Mouse (Mus musculus): ENCODE data around the gene Ascc2. TPM values are rescaled to one million over a fixed set of nuclear protein-coding genes. Genes with fewer than 3 reads are reported as not detected.

The Ascc2 gene
- polyA plus RNA-seq, 1 experiment from 2014 or later, result 18.4 TPM

DNA sequence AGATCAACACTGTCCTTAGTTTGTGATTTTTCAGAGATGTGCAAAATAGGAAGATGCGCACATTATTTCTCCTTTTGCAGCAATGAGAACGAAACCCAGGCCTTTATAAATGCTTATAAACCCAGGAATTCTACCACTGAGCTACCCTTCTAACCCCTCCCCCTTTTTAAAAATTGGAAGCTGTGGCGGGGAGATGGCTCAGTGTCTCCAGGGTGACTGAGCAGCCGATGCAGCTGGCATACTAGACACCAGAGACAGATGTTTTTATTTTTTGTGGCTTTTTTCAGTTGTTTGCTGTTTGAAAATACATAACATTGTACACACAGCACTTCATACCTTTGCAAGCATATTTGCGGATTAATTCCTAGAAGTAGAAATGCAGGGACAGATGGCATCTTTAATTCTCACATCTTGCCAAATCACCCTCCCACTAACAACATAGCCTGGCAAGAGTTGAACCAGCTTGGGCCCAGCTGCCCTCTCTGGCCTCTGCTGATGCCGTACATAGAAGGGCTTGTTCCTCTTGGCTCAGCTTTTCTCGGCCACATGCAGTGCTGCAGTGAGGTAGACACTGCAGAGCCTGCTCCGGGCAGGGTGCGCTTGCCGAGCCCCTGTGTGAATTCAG, 24.4 kb downstream of the Ascc2 start:
- H3K36me3 ChIP-seq (replicated peaks), result peaks cover 43% of the 10 kb centered on the region
- no peak overlapping the region for H3K4me2 ChIP-seq
- WGBS (ENCODE audit: insufficient replicate concordance), result 87% methylated on average over 10 of the region's 10 CpGs
- H3K27me3 ChIP-seq, result no peaks in the 10 kb centered on the region
- no peak overlapping the region for H3K9ac ChIP-seq
- peaks cover 32% of the 10 kb centered on the region for H3K4me1 ChIP-seq (replicated peaks)
- no peaks in the 10 kb centered on the region for H3K9me3 ChIP-seq (replicated peaks)
- no peak for ATAC-seq (ENCODE audit: insufficient read depth)
- H3K27ac ChIP-seq (replicated peaks), result peak overlapping the region; percentile 77
- no peak overlapping the region for H3K4me3 ChIP-seq (replicated peaks)

DNA sequence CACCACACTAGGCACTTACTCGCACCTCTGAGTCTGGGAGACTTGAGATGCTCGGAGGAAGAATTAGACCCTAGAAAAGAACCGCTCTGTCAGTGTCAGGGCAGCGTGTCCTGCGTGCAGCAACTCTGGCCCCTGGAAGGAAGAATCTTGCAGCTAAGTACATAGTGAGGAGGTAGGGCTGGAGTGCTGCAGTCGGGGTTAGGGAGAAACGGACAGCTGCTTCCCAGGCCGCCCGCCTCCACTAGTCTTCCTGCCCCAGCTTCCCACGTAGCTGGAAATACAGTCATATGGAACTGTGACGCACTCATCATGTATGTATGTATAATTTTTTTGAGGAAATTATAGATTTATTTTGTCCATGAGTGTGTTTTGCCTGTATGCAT, 24.9 kb downstream of the Ascc2 start:
- H3K27ac ChIP-seq (replicated peaks), result no peak overlapping the region
- ATAC-seq (ENCODE audit: insufficient read depth), result no peak

DNA sequence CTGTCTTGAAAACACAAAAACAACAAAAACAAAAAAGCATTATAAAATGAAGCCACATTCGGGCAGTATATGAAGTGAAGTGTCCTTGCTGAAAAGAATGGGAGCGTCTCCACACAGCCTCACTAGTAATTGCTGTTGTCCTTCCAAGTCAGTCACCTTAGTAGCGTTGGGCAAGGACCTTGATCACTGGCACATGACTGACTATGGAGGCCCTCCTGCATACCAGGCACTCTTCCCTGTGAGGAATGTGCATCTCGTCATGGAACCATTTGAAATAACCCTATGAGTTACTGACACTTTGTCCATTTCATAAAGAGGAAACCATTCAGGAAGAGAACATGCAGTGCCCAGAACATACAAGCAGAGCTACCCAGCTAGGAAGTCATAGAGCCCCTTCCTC, 34.2 kb downstream of the Ascc2 start:
- no peak for ATAC-seq (ENCODE audit: insufficient read depth)
- Histone ChIP-seq H3K27me3 (no peaks in the 10 kb centered on the region), H3K4me2 (no peak overlapping the region), H3K9me3 (replicated peaks) (no peaks in the 10 kb centered on the region), H3K4me1 (replicated peaks) (peaks cover 26% of the 10 kb centered on the region), H3K36me3 (replicated peaks) (peaks cover 65% of the 10 kb centered on the region), H3K4me3 (replicated peaks) (no peak overlapping the region), H3K9ac (no peak overlapping the region), H3K27ac (replicated peaks) (no peak overlapping the region)
- 78% methylated on average over 4 of the region's 4 CpGs for WGBS (ENCODE audit: insufficient replicate concordance)

More for the DNA sequence above, 24.9 kb downstream of the Ascc2 start:
- Histone ChIP-seq H3K9ac (no peak overlapping the region), H3K4me1 (replicated peaks) (peaks cover 32% of the 10 kb centered on the region), H3K27me3 (no peaks in the 10 kb centered on the region), H3K9me3 (replicated peaks) (no peaks in the 10 kb centered on the region), H3K4me2 (no peak overlapping the region), H3K4me3 (replicated peaks) (no peak overlapping the region), H3K36me3 (replicated peaks) (peaks cover 46% of the 10 kb centered on the region)
- WGBS (ENCODE audit: insufficient replicate concordance), result 92% methylated on average over 11 of the region's 11 CpGs

DNA sequence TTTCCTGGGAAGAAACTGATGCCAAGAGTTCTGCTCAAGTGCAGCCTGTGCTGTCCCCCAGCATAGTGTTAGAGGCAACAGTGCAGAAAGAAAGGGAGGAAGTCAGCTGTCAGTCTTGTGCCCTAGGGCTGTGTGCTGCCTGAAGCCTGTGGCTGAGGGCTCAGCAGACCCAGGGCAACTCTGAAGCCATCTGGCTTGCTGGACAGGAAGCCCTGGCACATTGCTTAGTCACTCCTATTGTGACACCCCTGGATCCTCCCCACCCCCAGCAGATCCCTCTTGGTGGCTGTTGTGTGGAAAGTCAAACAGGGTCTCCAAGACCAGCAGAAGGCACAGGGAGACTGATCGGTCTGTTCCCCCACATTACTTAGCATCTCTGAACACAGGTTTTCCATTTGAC, 37.0 kb downstream of the Ascc2 start:
- no peaks in the 10 kb centered on the region for H3K9me3 ChIP-seq (replicated peaks)
- H3K36me3 ChIP-seq (replicated peaks), result peaks cover 50% of the 10 kb centered on the region
- H3K4me1 ChIP-seq (replicated peaks), result peaks cover 42% of the 10 kb centered on the region
- peak overlapping the region; percentile 39; the same call in 1 of the 2 replicates for H3K27ac ChIP-seq (replicated peaks)
- no peaks in the 10 kb centered on the region for H3K27me3 ChIP-seq
- 74% methylated on average over 1 of the region's 1 CpGs for WGBS (ENCODE audit: insufficient replicate concordance)
- no peak for ATAC-seq (ENCODE audit: insufficient read depth)
- no peak overlapping the region for H3K9ac ChIP-seq
- H3K4me2 ChIP-seq, result no peak overlapping the region
- H3K4me3 ChIP-seq (replicated peaks), result no peak overlapping the region

DNA sequence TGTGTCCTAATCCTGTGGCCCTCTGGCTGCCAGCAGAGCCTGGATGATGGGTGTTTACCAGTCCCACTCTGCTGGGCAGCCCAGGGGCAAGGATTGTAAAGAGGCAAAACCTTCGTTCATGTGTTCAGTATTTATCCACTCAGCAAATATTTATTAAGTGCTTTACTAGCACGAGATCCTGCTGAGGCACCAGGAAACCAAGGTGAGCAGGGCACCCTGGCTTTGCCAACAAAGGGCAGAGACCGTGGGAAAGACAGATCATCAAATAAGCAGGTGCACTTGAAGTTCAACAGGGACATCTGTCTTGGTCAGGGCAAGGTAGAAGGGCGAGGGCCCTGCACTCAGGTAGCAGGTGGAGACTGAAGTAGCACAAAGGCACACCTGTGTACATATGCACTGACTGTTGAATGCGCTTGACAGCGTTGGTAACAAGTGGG, 37.6 kb downstream of the Ascc2 start:
- peaks cover 55% of the 10 kb centered on the region for H3K36me3 ChIP-seq (replicated peaks)
- H3K27ac ChIP-seq (replicated peaks), result peak overlapping the region; percentile 39; the same call in 1 of the 2 replicates
- H3K27me3 ChIP-seq, result no peaks in the 10 kb centered on the region
- H3K9me3 ChIP-seq (replicated peaks), result no peaks in the 10 kb centered on the region
- H3K4me3 ChIP-seq (replicated peaks), result no peak overlapping the region
- no peak overlapping the region for H3K4me2 ChIP-seq
- 75% methylated on average over 6 of the region's 6 CpGs for WGBS (ENCODE audit: insufficient replicate concordance)
- peaks cover 42% of the 10 kb centered on the region for H3K4me1 ChIP-seq (replicated peaks)
- ATAC-seq (ENCODE audit: insufficient read depth), result no peak
- no peak overlapping the region for H3K9ac ChIP-seq

DNA sequence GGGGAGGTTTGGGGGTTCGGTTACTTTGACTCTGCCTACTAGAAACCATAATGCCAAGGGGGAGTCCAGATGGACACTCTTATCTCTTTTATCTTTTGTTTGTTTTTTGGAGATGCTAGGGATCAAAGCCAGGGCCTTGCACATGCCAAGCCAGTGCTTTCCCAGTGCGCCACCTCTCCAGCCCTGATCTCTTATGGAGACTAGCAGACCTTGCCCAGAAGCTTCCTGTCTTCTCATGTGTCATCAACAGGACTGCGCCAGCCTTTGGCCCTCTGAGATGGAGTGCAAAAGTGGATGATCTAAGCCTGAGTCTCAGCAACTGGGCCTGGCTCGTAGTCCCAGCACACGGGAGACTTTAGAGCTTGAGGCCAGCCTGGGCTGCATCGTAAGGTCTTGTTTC, 38.1 kb downstream of the Ascc2 start:
- Histone ChIP-seq H3K4me3 (replicated peaks) (no peak overlapping the region), H3K9ac (no peak overlapping the region), H3K27me3 (no peaks in the 10 kb centered on the region), H3K27ac (replicated peaks) (peak overlapping the region; percentile 1; the same call in 1 of the 2 replicates), H3K4me2 (no peak overlapping the region), H3K36me3 (replicated peaks) (peaks cover 60% of the 10 kb centered on the region), H3K4me1 (replicated peaks) (peaks cover 42% of the 10 kb centered on the region), H3K9me3 (replicated peaks) (no peaks in the 10 kb centered on the region)
- 87% methylated on average over 6 of the region's 6 CpGs for WGBS (ENCODE audit: insufficient replicate concordance)
- ATAC-seq (ENCODE audit: insufficient read depth), result no peak

DNA sequence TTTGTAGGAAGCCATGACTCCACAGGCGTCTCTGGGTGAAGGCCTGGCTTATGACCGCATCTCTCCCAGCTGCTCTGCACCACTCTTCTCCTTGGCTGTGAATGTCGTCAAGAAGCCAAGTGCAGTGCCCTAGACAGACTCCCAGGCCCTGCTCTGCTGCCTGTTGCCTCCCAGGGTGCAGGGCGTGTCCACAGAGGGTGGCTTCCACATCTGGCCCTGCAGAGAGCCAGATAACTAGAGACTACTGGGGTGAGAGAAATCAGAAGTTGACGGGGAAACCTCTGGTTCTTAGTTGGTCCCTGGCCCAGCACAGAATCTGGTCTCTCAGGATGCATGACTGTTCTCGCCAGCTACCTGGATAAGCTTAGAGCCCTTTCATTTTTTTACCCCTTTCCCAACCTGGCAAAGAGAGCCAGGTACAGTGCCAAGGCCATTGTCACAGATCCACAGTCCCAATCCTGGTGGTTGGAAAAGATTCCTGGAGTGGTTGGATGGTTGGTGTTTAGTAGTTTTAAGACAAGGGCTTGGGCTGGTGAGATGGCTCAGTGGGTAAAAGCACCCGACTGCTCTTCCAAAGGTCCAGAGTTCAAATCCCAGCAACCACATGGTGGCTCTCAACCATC, 39.8 kb downstream of the Ascc2 start:
- no peak overlapping the region for H3K4me3 ChIP-seq (replicated peaks)
- H3K9ac ChIP-seq, result peak overlapping the region; percentile 47; the same call in 1 of the 2 replicates
- peak; percentile 100 for ATAC-seq (ENCODE audit: insufficient read depth)
- peaks cover 71% of the 10 kb centered on the region for H3K36me3 ChIP-seq (replicated peaks)
- 25% methylated on average over 7 of the region's 7 CpGs for WGBS (ENCODE audit: insufficient replicate concordance)
- peaks cover 42% of the 10 kb centered on the region for H3K4me1 ChIP-seq (replicated peaks)
- H3K27me3 ChIP-seq, result no peaks in the 10 kb centered on the region
- peak overlapping the region; percentile 58 for H3K4me2 ChIP-seq
- no peaks in the 10 kb centered on the region for H3K9me3 ChIP-seq (replicated peaks)
- H3K27ac ChIP-seq (replicated peaks), result peak overlapping the region; percentile 90

DNA sequence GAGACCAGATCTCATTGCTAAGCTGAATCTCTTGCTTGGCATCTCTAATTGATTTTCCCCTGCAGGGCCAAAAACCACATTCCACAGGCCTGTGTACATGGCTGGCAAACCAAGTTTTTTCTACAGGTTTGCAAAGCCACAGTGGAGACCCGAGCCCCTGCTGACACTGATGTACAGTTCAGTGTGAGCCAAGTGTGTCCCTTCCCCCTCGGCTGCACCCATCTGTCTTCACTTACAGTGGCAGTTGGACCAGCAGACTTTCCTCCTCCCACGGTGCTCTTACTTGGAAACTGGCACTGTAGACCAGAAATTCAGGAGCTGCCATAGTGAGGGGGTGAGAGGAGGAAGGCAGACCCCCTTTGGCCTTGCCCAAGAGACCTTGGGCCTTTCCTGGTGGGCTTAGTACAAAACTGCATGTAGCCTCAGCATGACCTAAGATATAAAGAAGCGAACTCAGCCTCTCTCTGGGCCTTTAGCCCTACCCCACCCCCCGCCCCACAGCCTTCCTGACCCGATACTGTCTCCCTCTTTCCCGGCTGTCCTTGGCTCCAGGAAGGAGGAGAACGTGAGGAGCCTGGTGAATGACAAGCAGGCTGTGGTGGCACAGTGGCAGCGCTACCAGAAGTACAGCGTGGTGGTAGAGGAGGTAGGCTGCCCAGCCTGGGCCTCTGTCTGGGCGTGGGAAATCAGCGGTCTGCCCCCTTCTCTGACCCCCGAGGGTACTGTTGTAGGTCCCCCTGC, 41.3 kb downstream of the Ascc2 start:
- Histone ChIP-seq H3K9me3 (replicated peaks) (no peaks in the 10 kb centered on the region), H3K4me3 (replicated peaks) (no peak overlapping the region), H3K36me3 (replicated peaks) (peaks cover 70% of the 10 kb centered on the region), H3K9ac (no peak overlapping the region), H3K27ac (replicated peaks) (0 out of 2 replicates have a peak overlapping the region, but pooled peaks have one; percentile 90), H3K4me2 (no peak overlapping the region), H3K4me1 (replicated peaks) (peaks cover 42% of the 10 kb centered on the region), H3K27me3 (no peaks in the 10 kb centered on the region)
- no peak for ATAC-seq (ENCODE audit: insufficient read depth)
- WGBS (ENCODE audit: insufficient replicate concordance), result 78% methylated on average over 13 of the region's 13 CpGs

DNA sequence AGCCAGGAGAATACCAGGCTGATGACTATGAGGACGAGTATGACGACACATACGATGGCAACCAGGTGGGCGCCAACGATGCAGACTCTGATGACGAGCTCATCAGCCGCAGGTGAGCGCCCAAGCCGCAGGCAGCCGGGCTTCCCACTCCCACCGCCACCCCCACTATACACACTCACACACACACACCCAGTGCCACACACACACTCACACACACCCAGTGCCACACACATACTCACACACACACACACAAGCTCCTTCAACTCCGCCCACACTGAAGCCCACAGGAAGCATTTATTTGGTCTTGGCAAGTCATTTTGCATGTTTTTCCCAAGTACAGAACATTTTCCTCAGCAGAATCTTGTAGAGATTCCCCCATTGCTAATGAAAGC, 41.9 kb downstream of the Ascc2 start:
- 0 out of 2 replicates have a peak overlapping the region, but pooled peaks have one; percentile 3 for H3K27ac ChIP-seq (replicated peaks)
- peaks cover 64% of the 10 kb centered on the region for H3K36me3 ChIP-seq (replicated peaks)
- no peaks in the 10 kb centered on the region for H3K9me3 ChIP-seq (replicated peaks)
- no peaks in the 10 kb centered on the region for H3K27me3 ChIP-seq
- peaks cover 37% of the 10 kb centered on the region for H3K4me1 ChIP-seq (replicated peaks)
- 87% methylated on average over 12 of the region's 12 CpGs for WGBS (ENCODE audit: insufficient replicate concordance)
- H3K4me2 ChIP-seq, result no peak overlapping the region
- H3K9ac ChIP-seq, result no peak overlapping the region
- ATAC-seq (ENCODE audit: insufficient read depth), result no peak
- H3K4me3 ChIP-seq (replicated peaks), result no peak overlapping the region

DNA sequence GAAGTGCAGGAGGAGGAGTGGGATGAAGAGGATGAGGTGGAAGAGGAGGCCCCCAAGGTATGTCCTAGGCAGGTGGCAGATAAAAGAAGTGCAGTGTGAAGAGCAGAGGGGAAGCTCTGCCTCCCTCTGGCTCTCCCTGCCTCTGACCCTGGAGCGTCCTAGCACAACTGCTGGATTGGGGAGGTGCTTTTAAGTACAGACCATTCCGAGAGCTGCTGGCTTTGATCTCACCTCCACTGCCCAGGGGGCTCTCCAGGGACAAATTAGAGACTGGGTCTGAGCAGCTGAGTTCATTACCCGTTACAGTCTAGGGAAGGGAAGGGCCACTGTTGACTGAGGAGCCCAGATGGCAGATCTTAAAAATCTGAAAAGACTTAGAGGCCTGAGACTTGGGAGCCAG, 42.6 kb downstream of the Ascc2 start:
- no peak for ATAC-seq (ENCODE audit: insufficient read depth)
- Histone ChIP-seq H3K36me3 (replicated peaks) (peaks cover 57% of the 10 kb centered on the region), H3K27me3 (no peaks in the 10 kb centered on the region), H3K27ac (replicated peaks) (no peak overlapping the region), H3K4me1 (replicated peaks) (peaks cover 30% of the 10 kb centered on the region), H3K4me3 (replicated peaks) (no peak overlapping the region), H3K9ac (no peak overlapping the region), H3K4me2 (no peak overlapping the region), H3K9me3 (replicated peaks) (no peaks in the 10 kb centered on the region)
- 70% methylated on average over 3 of the region's 3 CpGs for WGBS (ENCODE audit: insufficient replicate concordance)

DNA sequence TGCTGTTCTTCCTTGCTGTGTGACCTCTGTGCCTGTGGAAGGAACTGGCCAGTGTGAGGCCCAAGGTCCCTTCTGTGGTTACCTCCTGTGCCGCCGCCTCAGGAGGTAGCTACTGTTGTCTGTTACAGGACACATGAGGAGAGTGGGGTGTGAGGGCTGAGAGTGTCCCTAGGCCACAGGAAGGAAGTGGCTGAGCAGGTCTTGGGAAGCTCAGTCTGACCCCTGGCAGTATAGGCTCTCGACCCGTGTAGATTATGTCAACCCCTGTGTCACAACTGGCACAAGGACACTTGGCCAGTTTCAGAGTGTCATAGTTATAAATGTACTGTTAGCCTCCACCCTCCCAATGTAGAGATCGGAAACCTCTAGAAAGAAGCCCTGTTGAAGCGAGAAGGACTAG, 46.0 kb downstream of the Ascc2 start:
- peaks cover 44% of the 10 kb centered on the region for H3K36me3 ChIP-seq (replicated peaks)
- H3K4me3 ChIP-seq (replicated peaks), result no peak overlapping the region
- H3K27ac ChIP-seq (replicated peaks), result no peak overlapping the region
- no peak for ATAC-seq (ENCODE audit: insufficient read depth)
- no peak overlapping the region for H3K9ac ChIP-seq
- no peak overlapping the region for H3K4me2 ChIP-seq
- no peaks in the 10 kb centered on the region for H3K9me3 ChIP-seq (replicated peaks)
- 57% methylated on average over 6 of the region's 6 CpGs for WGBS (ENCODE audit: insufficient replicate concordance)
- H3K4me1 ChIP-seq (replicated peaks), result no peaks in the 10 kb centered on the region
- no peaks in the 10 kb centered on the region for H3K27me3 ChIP-seq
